Mouse (Mus musculus) ES-CJ7 (cell line): ENCODE results near the gene Cox4i2.

Experiments used
- DNase-seq: peaks from one replicate; pipeline ENCODE4 v3.0.0; 2011; ENCODE audit warnings: low read depth, low spot score

The Cox4i2 gene

DNA sequence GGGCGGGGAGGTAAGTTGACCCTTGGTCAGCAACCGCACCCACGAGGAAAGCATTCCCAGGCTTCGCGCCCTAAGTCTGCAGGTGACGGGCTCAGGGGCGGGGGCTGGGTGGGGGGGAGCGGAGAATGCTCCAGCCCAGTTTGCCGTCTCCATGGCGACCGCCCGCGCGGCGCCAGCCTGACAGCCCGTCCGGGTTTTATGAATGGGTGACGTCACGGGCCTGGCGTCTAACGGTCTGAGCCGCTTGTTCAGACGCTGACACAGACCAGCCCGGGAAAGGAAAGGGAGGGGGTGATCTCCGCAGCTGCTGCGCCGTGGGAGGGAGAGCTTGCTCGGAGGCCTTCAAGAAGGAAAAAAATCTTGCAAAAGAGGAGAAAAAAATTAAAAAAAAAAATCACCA is 19.0 kb upstream of the Cox4i2 start:
- peak; percentile 93 for DNase-seq

DNA sequence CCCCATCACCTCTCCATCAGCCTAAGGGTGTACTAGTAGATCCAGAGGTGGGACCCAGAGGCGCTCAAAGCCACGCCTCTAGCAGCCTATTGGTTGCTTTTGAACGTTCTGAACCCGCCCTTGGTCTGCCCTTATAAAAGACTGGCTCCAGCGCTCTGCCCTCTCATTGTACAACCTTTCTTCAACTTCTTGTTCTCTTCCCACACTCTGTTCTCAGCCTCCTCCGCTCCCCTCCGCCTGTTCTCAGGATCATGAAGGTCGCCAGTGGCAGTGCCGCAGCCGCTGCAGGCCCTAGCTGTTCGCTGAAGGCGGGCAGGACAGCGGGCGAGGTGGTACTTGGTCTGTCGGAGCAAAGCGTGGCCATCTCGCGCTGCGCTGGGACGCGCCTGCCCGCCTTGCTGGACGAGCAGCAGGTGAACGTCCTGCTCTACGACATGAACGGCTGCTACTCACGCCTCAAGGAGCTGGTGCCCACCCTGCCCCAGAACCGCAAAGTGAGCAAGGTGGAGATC is 17.8 kb upstream of the Cox4i2 start, which contains the start of gene Id1:
Gene Id1 (plus strand): TSS at position 162 of the 512 bp plus-strand sequence.
- peak; percentile 93 for DNase-seq

DNA sequence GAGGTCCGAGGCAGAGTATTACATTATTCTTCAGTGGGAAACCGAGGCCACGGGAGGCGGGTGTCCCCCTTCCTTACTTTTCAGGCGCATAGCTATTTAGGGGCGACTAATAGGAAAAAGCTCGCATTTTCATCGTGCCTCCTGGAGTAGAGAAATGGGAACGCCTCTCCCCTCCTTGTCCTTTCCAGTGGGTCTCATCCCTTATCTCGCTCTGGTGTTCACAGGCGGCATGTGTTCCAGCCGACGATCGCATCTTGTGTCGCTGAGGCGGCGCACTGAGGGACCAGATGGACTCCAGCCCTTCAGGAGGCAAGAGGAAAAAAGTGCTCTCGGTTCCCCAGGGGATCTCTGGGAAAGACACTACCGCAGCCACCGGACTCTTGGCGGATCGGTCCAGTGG is 17.2 kb upstream of the Cox4i2 start:
- no peak for DNase-seq

DNA sequence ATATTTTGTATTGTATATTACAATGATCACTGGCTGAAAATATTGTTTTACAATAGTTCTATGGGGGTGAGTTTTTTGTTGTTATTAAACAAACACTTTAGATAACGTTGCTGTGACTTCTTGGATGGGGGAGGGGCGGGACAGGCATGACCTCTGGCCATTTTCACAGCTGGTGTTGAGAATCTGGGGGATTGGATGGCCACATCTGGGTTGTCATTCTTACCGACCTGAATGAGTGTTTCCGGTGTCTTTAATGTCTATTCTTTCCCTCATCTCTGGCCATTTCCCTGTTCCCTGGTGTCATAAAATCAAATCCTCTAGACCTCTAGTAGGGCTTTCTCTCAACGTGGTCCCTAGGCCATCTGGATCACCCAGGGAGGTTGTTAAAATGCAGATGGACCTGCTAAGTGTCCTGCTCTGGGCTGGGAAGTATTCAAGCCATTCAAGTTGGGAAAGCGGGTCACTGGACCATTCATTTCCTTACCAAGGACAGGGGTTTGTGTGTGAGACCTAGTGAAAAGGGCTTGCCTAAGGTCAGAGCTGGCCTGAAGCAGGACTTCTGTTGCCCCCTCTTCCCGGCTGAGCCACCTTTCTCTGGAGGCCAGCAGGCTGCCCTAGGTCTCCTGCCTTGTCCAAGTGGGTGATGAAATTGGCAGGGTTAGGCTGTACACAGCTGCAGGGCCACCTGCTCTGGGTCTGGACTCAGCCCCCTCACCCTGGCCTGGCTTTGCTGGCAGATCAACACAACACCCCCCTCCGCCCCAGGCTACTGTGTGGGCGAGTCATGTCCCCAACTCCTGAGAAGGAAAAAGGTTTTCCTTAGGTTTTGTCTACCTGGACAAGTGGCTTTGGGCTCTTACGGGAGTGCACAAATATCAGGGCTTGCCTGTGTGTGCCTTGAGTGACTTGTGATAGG is 16.4 kb upstream of the Cox4i2 start:
- peak; percentile 47 for DNase-seq

DNA sequence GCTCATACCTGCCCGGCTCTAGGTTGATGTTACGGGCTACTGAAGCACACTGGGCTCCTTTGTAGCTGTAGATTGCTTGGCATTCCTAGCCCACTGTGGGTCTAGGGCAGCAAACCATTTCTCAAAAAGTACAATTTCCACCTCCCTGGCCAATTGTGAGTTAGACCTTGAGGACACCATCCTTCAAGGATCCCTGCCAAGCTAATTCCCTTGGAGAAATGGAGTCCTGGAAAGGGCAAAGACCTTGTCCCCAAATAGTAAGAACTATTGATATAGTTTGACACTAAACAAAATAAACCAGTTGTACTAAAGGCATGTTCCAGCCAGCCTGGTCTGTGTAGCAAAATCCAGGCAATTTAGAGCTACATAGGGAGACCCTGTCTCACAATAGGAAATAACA is 15.6 kb upstream of the Cox4i2 start:
- DNase-seq: no peak

DNA sequence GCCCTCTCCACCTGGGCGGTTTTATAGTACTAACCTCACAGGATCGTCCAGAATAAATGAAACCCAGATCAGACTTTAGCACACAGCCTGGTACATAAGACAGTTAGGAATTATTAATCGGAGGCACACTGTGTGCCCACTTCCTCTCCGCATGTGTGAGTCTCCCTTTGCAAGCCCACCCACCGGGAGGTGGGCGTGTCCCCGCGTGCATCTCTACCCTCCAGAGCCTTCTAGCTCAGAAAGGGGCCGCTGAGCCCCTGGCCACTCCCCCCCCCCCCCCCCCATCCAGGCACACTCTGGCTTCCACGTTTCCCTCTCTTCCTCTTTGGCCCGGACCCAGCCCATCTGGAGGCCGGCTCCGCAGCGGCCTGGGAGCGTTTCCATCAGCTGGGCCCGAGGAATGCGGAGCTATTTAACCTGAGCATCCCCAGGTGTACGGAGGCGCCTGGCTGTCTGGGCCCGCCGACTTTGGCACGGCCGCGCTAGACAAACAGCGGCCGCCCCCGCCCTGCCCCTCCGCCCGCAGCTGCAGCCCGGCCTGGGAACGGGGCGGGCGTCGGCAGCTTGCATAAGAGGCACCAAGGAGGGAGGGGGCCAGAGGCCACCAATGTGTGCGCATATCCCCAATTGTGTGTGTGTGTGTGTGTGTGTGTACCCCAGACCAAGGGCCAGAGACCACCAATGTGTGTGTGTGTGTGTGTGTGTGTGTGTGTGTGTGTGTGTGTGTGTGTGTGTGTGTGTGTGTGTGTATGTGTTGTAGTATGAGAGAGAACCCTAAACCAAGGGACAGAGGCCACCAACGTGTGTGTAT is 14.7 kb upstream of the Cox4i2 start:
- DNase-seq: peak; percentile 67

DNA sequence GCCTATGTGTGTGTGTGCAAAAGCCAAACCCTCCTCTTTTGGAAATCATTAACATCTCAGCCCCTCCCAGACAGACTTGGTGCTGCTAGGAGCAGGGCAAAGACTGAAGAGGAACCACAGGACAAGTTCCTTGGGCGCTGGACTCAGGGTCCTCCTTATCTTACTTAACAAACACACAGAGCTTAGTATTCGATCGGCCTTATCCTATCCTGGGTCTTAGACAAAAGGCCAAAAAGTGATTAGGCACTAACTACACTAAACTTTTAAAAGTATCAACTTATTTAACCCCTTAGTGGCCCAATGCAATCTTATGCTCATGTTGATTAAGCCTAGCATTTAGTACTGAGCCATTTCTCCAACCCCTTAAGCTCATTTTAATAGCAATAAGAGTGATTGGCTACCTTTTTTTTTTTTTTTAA is 14.1 kb upstream of the Cox4i2 start:
- no peak for DNase-seq

DNA sequence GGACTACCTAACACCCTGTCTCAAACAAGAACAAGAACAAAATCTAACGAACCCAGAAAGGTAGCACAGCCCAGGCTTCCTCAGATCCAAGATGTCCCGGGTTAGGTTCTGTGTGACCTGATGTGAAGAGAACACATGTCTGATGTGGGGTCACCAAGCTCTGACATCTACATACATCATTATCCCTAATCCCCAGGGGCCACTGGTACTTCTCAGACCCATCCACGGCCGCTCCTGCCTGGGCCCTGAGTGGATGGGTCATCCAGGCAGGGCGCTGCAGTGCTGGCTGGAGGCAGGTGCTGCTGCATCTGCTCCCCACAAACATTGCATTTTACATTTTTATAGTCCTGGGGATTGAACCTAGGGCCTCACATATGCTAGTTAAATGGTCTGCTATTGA is 13.5 kb upstream of the Cox4i2 start:
- DNase-seq: no peak

DNA sequence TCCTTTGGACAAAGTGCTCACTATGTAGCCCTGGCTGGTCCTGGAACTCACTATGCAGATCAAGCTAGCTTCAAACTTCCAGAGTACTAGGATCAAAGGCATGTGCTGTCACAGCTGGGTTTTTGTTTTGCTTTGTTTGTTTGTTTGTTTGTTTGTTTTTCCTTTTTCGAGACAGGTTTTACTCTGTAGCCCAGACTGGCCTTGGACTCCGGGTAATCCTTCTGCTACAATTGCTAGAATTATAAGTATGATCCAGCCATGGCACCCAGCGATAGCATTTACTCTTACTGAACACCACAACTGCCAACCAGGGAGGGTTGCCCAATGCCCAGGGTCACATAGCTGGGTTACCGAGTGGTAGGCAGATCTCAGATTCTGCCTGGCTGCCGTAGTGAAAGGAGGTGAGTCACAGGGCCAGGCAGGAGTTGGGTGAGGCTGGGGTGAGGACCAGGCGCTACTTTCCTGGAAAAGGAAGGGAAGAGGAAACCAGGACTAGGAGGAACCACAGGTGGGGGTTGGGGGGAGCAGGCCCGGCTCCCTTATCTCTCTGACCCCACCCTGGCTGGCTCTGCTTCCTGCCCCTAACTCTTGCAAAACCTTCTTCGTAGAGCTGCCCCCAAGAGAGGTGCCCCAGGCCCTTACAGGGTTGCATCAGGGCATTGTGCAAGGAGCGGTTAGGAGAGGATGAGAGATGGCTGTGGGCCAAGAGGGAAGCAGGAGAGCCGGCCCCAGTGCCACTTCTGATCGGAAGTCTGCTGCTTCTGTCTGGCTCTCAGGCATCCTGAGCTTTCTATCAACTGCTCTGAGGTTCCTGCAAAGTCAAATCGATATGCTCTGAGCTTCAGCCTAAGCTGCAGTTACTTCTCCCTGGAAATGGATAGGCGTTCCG is 12.6 kb upstream of the Cox4i2 start:
- peak; percentile 89 for DNase-seq

DNA sequence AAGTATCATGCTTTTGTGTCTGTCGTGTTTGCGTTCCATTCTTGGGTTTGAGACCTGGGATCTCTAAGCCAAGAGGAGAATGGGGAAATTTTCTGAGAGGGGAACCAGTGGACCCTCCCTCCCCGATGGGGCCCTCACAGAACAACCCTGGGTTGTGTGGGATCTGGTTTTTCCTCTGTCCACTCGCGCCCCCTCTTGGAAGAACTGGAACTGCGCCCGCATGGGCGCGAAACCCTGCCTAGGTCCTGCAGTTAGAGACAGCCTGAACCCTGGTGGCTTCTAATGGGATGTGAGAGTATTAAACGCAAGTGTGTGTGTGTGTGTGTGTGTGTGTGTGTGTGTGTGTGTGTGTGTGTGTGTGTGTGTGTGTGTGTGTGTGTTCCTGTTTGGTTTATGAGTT is 11.5 kb upstream of the Cox4i2 start:
- DNase-seq: peak; percentile 83

DNA sequence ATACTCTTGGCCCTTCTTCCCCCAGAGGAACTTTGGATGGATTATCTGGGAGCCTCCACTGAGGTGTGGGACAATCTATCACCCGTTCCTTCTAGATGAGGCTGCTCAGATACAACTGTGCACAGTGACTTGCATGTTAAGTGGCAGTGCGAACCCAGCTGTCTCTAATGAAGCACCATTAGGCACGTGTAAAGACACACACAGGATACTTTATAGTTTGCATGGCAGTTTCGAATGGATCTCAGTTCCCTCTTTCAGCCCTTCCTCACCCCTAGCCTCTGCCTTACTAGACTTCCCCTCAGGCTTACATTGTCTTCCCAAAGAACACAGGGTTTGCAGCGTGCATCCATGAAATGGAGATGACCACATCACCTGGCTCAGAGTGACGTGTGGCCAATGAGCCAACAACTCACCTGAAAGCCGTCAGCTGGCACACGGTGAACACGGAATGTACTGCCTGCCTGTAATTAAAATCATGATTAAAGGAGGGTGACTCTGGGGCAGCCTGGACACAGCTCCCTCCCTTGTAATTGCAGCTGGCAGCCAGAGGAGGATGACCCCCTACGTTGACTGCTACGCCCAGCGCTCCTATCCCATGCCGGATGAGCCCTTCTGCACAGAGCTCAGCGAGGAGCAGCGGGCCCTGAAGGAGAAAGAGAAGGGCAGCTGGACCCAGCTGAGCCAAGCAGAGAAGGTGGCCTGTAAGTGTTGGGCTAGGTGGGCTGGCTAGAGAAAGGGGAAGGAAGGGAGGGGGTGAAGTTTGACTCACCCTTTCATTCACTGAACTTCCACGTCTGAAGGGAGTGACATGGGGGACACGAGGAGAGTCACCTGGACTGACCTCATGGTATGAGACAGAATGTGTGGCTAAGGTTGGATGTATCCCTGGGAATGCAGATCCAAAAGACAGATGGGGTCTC is 2.8 kb downstream of the Cox4i2 start:
- no peak for DNase-seq

DNA sequence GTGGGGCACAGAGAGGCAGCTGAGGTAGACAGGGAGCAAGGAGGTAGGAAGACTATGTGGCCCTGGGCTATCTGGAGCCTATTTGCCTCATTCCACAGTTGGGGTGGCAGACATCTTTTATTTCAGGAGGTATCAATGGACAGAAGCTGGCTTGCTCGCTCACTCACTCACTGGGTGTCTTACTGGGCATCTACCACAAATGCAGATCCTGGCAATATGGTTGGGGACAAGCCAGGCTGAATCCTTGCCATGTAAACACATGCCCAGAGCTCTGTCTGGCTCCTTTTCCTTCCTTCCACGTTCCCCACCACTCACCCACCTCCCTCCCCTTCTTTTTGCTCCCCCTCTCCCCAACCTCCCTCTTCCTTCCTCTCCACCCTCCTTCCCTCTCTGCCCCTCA is 3.5 kb downstream of the Cox4i2 start:
- DNase-seq: no peak

DNA sequence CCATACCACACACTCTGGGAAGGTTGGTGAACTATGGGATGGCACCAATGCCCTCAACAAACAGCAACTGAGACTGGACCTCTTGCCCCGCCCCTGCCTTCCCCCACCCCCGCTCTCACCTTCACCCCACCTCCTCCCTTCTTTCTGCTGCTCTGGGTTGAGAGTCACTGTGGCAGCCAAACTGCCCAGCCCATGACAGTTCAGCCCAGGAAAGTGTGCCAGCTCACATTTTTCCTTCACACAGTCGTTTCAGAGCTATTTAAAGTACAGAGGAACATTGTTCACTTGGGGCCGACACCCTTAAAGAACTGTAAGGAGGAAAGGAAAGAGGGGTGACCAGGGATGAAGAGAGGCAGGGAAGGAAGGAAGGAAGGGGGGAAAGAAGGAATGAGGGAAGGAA is 4.4 kb downstream of the Cox4i2 start:
- no peak for DNase-seq

DNA sequence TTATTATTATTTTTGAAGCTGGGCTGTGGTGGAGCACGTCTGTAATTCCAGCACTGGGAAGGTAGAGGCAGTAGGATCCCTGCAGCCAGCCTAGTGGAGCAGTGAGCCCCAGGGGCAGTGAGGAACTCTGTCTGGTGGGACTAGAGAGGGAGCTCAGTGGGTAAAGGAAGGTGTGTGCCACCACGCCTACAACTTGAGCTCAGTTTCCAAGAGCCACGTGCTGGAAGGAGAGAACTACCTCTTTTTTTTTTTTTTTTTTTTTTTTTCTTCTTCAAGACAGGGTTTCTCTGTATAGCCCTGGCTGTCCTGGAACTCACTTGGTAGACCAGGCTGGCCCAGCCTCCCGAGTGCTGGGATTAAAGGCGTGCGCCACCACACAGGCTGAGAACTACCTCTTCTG is 9.3 kb downstream of the Cox4i2 start:
- DNase-seq: no peak

DNA sequence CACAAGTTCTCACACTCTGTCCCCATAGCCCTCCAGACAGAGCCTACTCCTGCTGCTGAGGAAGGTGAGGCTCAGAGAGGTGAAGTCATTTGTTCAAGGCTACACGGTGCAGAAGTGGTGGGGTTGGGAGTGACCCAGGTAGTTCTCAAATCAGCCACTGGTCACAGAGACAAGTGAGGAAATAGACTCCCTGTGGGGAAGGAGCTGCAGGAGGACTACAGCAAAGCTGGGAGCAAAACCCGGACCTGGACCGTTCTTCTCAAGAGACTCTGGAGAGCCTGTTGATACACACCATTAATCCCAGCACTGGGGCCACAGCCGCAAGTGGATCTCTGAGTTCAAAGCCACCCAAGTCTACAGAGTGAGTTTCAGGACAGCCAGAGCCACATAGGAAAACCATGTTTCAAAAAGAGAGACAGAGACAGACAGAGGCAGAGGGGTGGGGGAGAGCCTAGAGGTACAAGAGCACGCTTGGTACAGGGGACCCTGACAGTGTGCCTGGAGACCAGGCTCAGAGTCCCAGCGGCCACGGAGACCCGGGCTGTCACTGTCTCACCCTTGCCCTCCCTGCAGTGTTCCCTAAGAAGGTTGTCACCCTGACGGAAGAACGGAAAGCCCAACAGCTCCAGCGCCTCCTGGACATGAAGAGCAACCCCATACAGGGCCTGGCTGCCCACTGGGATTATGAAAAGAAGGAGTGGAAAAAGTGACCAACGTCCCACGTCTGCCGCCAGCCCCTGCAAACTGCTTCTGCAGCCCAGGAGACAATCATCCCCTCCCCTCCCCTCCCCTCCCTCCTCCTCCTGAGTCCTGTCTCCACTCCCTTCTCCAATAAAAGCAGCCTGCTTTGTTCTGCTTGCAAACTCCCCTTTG is 10.4 kb downstream of the Cox4i2 start:
- DNase-seq: peak; percentile 73

DNA sequence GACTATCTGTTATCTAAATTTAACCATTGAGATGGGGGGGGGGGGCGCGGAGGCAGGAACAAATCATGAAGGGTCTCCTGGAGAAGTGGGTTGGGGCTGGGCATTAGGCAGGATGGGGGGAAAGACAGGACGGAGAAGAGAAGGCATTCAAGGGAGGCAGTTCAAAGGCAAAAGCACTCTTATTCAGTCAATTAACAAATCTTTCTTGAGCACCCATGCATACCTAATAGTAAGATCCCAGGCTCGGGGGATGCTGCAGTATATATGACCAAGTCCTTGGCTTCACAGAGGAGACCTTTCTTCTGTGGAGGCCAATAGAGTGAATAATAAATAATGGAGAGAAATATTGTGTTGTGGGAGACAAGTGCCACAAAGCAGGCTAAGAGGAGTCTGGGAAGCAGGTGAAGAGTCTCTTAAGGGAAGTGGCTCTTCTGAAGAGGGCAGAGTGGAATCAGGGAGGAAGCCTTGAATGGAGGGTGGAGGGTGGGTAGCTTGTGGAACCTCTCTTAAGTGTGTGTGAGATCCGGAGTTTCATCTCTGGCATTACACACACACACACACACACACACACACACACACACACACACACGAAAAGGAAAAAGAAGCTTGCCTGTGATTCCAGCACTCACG is 11.2 kb downstream of the Cox4i2 start:
- DNase-seq: no peak

DNA sequence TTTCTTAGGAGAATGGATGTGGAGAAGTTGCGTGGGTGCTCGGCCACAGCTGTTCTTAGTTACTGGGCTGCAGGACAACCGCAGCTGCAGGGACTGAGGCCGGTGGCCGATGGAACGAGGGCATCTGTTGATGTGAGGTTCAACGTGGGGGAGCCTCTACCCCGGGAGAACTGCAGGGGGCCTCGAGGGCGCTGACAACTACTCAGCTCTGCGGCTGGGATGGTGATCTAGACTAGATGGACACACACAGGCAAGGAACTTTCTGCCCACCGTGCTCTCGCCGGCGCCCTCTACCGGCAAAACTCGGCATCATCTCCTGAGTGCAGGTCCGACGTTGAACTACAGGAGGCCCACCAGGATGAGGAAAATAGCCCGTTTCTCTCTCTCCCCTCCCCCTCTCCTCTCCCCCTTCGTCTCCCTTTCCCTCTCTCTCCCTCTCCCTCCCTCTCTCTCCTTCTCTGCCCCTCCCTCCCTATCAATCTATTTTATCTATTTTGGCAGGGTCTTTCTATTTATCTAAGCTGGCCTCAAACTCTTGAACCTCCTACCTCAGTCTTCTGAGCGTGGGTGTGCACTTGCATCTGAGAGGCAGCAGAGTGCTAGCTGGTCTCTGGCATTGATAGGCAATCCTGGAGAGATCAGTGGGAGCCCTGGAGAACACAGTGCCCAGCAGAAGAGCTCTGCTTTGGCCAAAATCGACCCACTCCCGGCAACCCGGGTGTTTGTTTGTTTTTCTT is 12.6 kb downstream of the Cox4i2 start:
- peak; percentile 94 for DNase-seq

DNA sequence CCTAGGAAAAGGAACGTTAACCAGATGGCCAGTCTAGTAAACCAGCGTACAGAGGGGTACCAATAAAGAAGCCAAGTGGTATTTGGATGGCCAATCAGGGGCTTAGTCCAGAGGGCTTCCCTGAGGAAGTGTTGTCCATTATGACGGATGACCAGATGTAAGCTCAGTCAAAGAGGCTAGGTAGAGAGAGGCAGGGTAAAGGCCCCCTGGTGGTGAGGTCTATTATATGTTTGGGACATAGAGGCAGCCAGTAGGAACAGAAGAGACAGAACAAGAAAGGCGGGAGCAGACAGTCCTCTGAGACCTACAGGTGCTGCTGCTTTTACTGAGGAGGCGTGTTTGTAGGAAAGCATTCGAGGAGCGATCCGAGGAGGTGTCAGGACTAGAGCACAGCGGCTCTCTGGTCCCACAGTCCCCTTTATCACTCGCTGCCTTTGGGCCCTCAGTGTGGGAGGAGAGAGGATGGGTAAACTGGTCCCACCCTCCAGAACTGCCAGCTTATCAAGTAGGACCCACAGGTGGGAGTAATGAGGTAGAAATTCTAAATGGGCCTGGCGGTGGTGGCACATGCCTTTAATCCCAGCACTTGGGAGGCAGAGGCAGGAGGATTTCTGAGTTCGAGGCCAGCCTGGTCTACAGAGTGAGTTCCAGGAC is 13.8 kb downstream of the Cox4i2 start:
- DNase-seq: peak; percentile 87
